ENCODE assay signal across 8 mouse cellular contexts in genomic region chr2:29252599-29253204, GRCm38 (mm10). TPM values are rescaled to one million over a fixed set of nuclear protein-coding genes. Genes with fewer than 3 reads are reported as not detected.
DNase-seq lines count a peak whose midpoint lies in the region; ATAC-seq lines count a peak whose summit lies in the region.

Gene Ntng2 (minus strand): TSS chr2:29253005.

- H3K9ac ChIP-seq in embryonic facial prominence, embryonic 13.5 days: peak within 1 kb of the TSS; percentile 72
- H3K9ac ChIP-seq in heart, embryonic 13.5 days: peak within 1 kb of the TSS; percentile 81
- peak within 1 kb of the TSS; percentile 46 for H3K9ac ChIP-seq in kidney, embryonic 15.5 days
- no peak within 1 kb of the TSS for H3K9ac ChIP-seq in liver, embryonic 11.5 days (ENCODE audit: low read depth, low read length)

- peaks cover 38% of the 10 kb centered on the region for H3K4me1 ChIP-seq in embryonic facial prominence, embryonic 13.5 days
- peaks cover 37% of the 10 kb centered on the region for H3K4me1 ChIP-seq in heart, embryonic 13.5 days
- peaks cover 39% of the 10 kb centered on the region for H3K4me1 ChIP-seq in kidney, embryonic 15.5 days
- H3K4me1 ChIP-seq in liver, embryonic 11.5 days (replicated peaks; ENCODE audit: control insufficient read depth, insufficient read depth, low read length): peaks cover 8% of the 10 kb centered on the region

- ATAC-seq in embryonic facial prominence, embryonic 13.5 days (ENCODE audit: insufficient number of reproducible peaks, insufficient read depth, low FRiP score, low TSS enrichment, low read depth): peak; percentile 7; the same call in 1 of the 2 replicates
- ATAC-seq in heart, embryonic 13.5 days (ENCODE audit: extremely low read depth, insufficient number of reproducible peaks, low FRiP score, low TSS enrichment): peak; percentile 26; the same call in 1 of the 2 replicates
- ATAC-seq in kidney, embryonic 15.5 days (replicated peaks; ENCODE audit: low FRiP score): peak; percentile 48
- no peak; the same call in 1 of the 2 replicates for ATAC-seq in liver, embryonic 11.5 days (replicated peaks; ENCODE audit: low FRiP score)
- ATAC-seq in monocyte, adult 5-6 weeks (replicated peaks; ENCODE audit: insufficient number of reproducible peaks, low FRiP score, low TSS enrichment, poor library complexity, severe bottlenecking): peak; percentile 66

- H3K27me3 ChIP-seq in embryonic facial prominence, embryonic 13.5 days: peaks cover 100% of the 10 kb centered on the region
- H3K27me3 ChIP-seq in heart, embryonic 13.5 days (replicated peaks): peaks cover 100% of the 10 kb centered on the region
- H3K27me3 ChIP-seq in kidney, embryonic 15.5 days: peaks cover 98% of the 10 kb centered on the region
- H3K27me3 ChIP-seq in liver, embryonic 11.5 days (replicated peaks; ENCODE audit: control insufficient read depth, insufficient read depth, low read length): peaks cover 80% of the 10 kb centered on the region

- peak; percentile 32 to 45 for DNase-seq in B cell, adult 2 months
- peak; percentile 55 for DNase-seq in MN1 (ENCODE audit: low spot score)
- peak; percentile 62 for DNase-seq in liver, embryonic 11.5 days (ENCODE audit: low spot score)
- DNase-seq in thymus, postnatal 4 days: peak; percentile 39

- under 1% methylated on average over 44 of the region's 54 CpGs for WGBS in embryonic facial prominence, embryonic 13.5 days
- WGBS in heart, embryonic 13.5 days: under 1% methylated on average over 54 of the region's 54 CpGs
- WGBS in kidney, embryonic 15.5 days: under 1% methylated on average over 53 of the region's 54 CpGs
- 0% methylated on average over 54 of the region's 54 CpGs for WGBS in liver, embryonic 11.5 days

- H3K9me3 ChIP-seq in embryonic facial prominence, embryonic 13.5 days: no peaks in the 10 kb centered on the region
- no peaks in the 10 kb centered on the region for H3K9me3 ChIP-seq in heart, embryonic 13.5 days
- no peaks in the 10 kb centered on the region for H3K9me3 ChIP-seq in kidney, embryonic 15.5 days (replicated peaks)
- no peaks in the 10 kb centered on the region for H3K9me3 ChIP-seq in liver, embryonic 11.5 days (ENCODE audit: control insufficient read depth, low read length)

- H3K36me3 ChIP-seq in embryonic facial prominence, embryonic 13.5 days: no peaks in the 10 kb centered on the region
- no peaks in the 10 kb centered on the region for H3K36me3 ChIP-seq in heart, embryonic 13.5 days
- no peaks in the 10 kb centered on the region for H3K36me3 ChIP-seq in kidney, embryonic 15.5 days
- H3K36me3 ChIP-seq in liver, embryonic 11.5 days (ENCODE audit: control insufficient read depth, insufficient read depth, low read length): no peaks in the 10 kb centered on the region

- H3K27ac ChIP-seq in embryonic facial prominence, embryonic 13.5 days: no peak within 1 kb of the TSS
- H3K27ac ChIP-seq in heart, embryonic 13.5 days (replicated peaks): no peak within 1 kb of the TSS
- no peak within 1 kb of the TSS for H3K27ac ChIP-seq in kidney, embryonic 15.5 days
- H3K27ac ChIP-seq in liver, embryonic 11.5 days (ENCODE audit: low read depth, low read length): no peak within 1 kb of the TSS

- H3K4me3 ChIP-seq in embryonic facial prominence, embryonic 13.5 days: peak within 1 kb of the TSS; percentile 64
- peak within 1 kb of the TSS; percentile 73 for H3K4me3 ChIP-seq in heart, embryonic 13.5 days
- H3K4me3 ChIP-seq in kidney, embryonic 15.5 days (replicated peaks): peak within 1 kb of the TSS; percentile 62
- peak within 1 kb of the TSS; percentile 54 for H3K4me3 ChIP-seq in liver, embryonic 11.5 days (ENCODE audit: low read depth, low read length)

- H3K4me2 ChIP-seq in embryonic facial prominence, embryonic 13.5 days: peak within 1 kb of the TSS; percentile 99
- H3K4me2 ChIP-seq in heart, embryonic 13.5 days: peak within 1 kb of the TSS; percentile 93
- H3K4me2 ChIP-seq in kidney, embryonic 15.5 days: peak within 1 kb of the TSS; percentile 95
- peak within 1 kb of the TSS; percentile 90 for H3K4me2 ChIP-seq in liver, embryonic 11.5 days

RNA-seq across cellular contexts. Expression of gene Ntng2, which starts in this region (rescaled TPM):
- polyA plus RNA-seq in embryonic facial prominence, embryonic 13.5 days (2015; fragmentation: Nextera tagmentation; extraction: Ambion mirVana): 0.89 and 1.0 TPM in 2 replicates
- polyA plus RNA-seq in heart, embryonic 13.5 days (2015; fragmentation: Nextera tagmentation; extraction: Ambion mirVana): 0.19 and 0.28 TPM in 2 replicates
- polyA plus RNA-seq in kidney, embryonic 15.5 days (2015; fragmentation: Nextera tagmentation; extraction: Ambion mirVana): 3.9 and 4.1 TPM in 2 replicates
- polyA plus RNA-seq in liver, embryonic 11.5 days (2014; fragmentation: Nextera tagmentation; extraction: Ambion mirVana): not detected in 2 replicates
- total RNA-seq in monocyte, adult 5-6 weeks (2017): 7.1 to 27.7 TPM (median 7.5 TPM) in 3 replicates

Comparison
In these comparisons a context has a peak if more than half of its experiments do, and no peak if none do; other contexts are left out.
1. Peak in ATAC-seq, H3K4me3 ChIP-seq, H3K9ac ChIP-seq and H3K4me2 ChIP-seq in heart, embryonic 13.5 days; RNA of the gene not detected or under 1 TPM.
2. Peak in DNase-seq, H3K4me3 ChIP-seq and H3K4me2 ChIP-seq in liver, embryonic 11.5 days; RNA of the gene not detected or under 1 TPM.